Mouse (Mus musculus) midbrain, embryonic 13.5 days (tissue): ENCODE measurements at regions not wholly inside any gene's neighbourhood (a gene's known extent, or its start where the extent isn't known, plus 50 kb on each side); places are given as distances from the start of the nearest gene placed in this dataset.
A peak's percentile ranks its signal among the peaks of the same experiment; 100 is the strongest.

Experiments
- ATAC-seq: fragments of 200-750 bp; cut with Nextera tagmentation; 2 replicates; pipeline ENCODE4 v1.8.0; 2017; ENCODE audit warnings: mild to moderate bottlenecking, moderate TSS enrichment, moderate library complexity
- H3K27ac ChIP-seq: fragments of 300-500 bp; sonication (generic); 2 replicates; pipeline ENCODE4 v1.5.1; 2015; ENCODE audit warnings: inconsistent platforms, mild to moderate bottlenecking, moderate library complexity
- H3K27me3 ChIP-seq: fragments of 300-500 bp; sonication (generic); 2 replicates; pipeline ENCODE4 v1.6.1; 2015; ENCODE audit warnings: mild to moderate bottlenecking, inconsistent platforms
- H3K36me3 ChIP-seq: fragments of 300-500 bp; sonication (generic); 2 replicates; pipeline ENCODE4 v1.6.1; 2015; ENCODE audit warnings: mild to moderate bottlenecking, inconsistent platforms
- H3K4me1 ChIP-seq: fragments of 300-500 bp; sonication (generic); replicated peaks from 2 replicates; pipeline ENCODE4 v1.6.1; 2015; ENCODE audit warnings: inconsistent platforms
- H3K4me2 ChIP-seq: fragments of 300-500 bp; sonication (generic); replicated peaks from 2 replicates; pipeline ENCODE4 v1.6.1; 2015; ENCODE audit warnings: moderate library complexity, mild to moderate bottlenecking, inconsistent platforms
- H3K4me3 ChIP-seq: fragments of 300-500 bp; sonication (generic); replicated peaks from 2 replicates; pipeline ENCODE4 v1.5.1; 2015; ENCODE audit warnings: mild to moderate bottlenecking, inconsistent platforms
- H3K9ac ChIP-seq: fragments of 300-500 bp; sonication (generic); replicated peaks from 2 replicates; pipeline ENCODE4 v1.6.1; 2015; ENCODE audit warnings: mild to moderate bottlenecking, inconsistent platforms
- H3K9me3 ChIP-seq: fragments of 300-500 bp; sonication (generic); 2 replicates; pipeline ENCODE4 v1.6.1; 2016; ENCODE audit warnings: mild to moderate bottlenecking, inconsistent platforms
- WGBS: fragments of 180-500 bp; shearing (Covaris S2); methylation state at CpG from one replicate; pipeline ENCODE4 v1.1.7; 2015; 5-methylcytosine and 5-hydroxymethylcytosine counted together

DNA sequence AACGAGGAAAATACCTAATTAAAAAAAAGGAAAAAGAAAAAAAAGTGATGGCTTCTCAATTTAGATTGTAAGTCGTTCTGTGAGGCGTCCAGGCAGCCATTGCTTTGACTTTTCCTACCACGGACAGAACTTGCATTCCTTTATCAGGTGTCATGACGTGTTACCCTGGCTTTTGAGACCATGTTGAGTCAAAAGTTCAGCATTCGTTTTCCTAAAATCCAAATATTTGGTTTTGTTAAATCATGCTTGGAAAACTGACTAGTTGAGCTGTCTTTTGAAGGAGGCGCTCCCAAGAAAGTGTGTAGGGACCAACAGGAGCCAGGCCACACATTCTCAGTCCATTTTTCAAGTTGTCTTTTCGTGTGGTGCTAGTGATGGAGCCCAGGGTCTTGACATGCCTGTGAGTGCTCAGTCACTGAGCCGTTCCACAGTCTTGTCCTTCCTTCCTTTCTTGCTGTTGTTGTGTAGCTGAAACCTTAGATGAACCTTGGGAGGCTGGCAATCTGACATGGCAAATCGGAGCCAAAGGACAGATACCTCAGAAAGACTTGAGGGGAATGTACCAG, 125.1 kb upstream of the Pik3r1 start:
- Histone ChIP-seq H3K4me1 (no peaks in the 10 kb centered on the region), H3K9ac (no peak overlapping the region), H3K4me3 (no peak overlapping the region), H3K27me3 (no peaks in the 10 kb centered on the region), H3K27ac (no peak overlapping the region), H3K9me3 (no peaks in the 10 kb centered on the region), H3K36me3 (no peaks in the 10 kb centered on the region), H3K4me2 (no peak overlapping the region)
- WGBS = 88% methylated on average over 10 of the region's 10 CpGs
- no peak for ATAC-seq

DNA sequence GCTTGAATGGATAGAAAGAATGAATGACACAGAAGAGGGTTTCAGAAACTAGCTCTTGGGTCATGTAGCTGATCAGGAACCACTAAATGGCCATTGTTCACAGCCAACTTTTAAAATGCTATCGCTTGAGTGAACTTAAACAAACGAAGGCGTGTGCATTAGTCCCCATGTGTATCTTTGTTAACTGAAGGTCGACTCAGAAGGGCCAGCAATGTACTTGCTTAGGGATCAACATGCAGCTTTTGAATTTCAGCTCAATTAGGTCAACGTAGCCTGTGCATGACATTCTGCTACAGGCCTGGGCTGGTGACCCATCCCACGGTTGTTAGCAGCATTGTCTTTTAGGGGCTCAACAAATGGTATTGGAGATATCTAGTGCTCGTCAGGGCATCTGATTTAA, 127.1 kb upstream of the Pik3r1 start:
- 68% methylated on average over 7 of the region's 7 CpGs for WGBS
- no peaks in the 10 kb centered on the region for H3K4me1 ChIP-seq
- no peaks in the 10 kb centered on the region for H3K36me3 ChIP-seq
- no peak overlapping the region for H3K27ac ChIP-seq
- no peak overlapping the region for H3K9ac ChIP-seq
- no peak for ATAC-seq
- no peak overlapping the region for H3K4me2 ChIP-seq
- no peaks in the 10 kb centered on the region for H3K9me3 ChIP-seq
- no peaks in the 10 kb centered on the region for H3K27me3 ChIP-seq
- no peak overlapping the region for H3K4me3 ChIP-seq

DNA sequence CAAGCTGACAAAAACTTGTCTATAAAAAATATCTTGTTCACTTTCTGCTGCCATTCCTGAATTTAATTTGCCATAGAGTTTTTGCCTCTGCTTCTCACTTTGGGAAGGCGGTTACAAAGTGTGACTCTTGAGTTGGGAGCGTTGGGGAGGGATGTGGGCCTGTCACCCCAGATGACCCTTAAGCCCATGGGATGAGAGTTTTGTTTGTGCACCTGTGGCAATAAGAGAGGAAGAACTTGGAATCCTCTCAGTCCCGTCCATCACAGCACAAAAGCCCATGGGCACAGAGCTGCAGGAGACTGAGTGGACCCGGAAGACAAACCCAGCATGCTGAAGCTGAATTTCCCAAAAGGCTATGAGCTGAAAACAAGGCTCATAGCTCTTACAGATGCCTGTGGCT, 127.7 kb upstream of the Pik3r1 start:
- 60% methylated on average over 4 of the region's 4 CpGs for WGBS
- no peaks in the 10 kb centered on the region for H3K4me1 ChIP-seq
- no peak for ATAC-seq
- H3K4me3 ChIP-seq = no peak overlapping the region
- H3K9me3 ChIP-seq = no peaks in the 10 kb centered on the region
- no peak overlapping the region for H3K9ac ChIP-seq
- no peak overlapping the region for H3K4me2 ChIP-seq
- no peaks in the 10 kb centered on the region for H3K36me3 ChIP-seq
- H3K27me3 ChIP-seq = no peaks in the 10 kb centered on the region
- no peak overlapping the region for H3K27ac ChIP-seq

DNA sequence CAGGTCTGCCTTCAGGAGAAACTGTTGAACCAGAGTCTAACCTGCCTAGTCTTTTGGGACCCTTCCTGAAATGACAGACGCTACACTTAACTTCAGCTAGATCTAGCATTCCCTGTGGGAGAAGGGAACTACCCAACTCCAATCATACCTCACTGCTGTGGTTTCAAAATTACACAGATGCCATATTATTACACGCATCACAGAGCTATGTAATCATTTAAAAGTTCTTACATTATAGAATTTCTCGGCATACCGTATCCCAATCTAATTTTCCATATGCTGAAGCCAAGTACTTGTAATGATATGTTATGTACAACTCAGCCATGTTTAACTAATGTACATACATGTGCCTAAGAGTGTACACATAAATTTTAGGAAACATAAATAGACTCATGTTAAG, 128.9 kb upstream of the Pik3r1 start:
- Histone ChIP-seq H3K36me3 (no peaks in the 10 kb centered on the region), H3K4me3 (no peak overlapping the region), H3K4me1 (no peaks in the 10 kb centered on the region), H3K27me3 (no peaks in the 10 kb centered on the region), H3K27ac (no peak overlapping the region), H3K4me2 (no peak overlapping the region), H3K9ac (no peak overlapping the region), H3K9me3 (no peaks in the 10 kb centered on the region)
- WGBS = 92% methylated on average over 4 of the region's 4 CpGs
- no peak for ATAC-seq

DNA sequence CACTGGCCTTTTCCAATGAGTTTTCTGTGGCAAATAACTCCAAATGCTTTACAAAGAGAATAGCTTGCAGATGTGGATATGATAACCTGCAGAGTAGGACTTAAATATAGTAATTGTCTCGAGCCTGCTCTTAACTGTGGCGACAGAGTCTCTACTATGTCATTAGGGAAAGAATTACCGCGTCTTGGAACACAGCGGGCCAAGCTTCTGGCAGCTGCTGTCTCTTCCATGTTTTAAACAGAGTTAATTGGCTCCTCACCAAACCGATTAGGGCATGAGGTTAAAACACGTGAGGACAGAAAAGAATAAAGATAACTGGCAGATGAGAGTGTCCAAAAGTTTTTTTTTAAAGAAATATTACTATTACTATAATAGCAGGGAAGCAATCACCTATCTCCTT, 134.2 kb upstream of the Pik3r1 start:
- H3K4me1 ChIP-seq = no peaks in the 10 kb centered on the region
- no peak overlapping the region for H3K4me2 ChIP-seq
- H3K9ac ChIP-seq = no peak overlapping the region
- H3K4me3 ChIP-seq = no peak overlapping the region
- no peaks in the 10 kb centered on the region for H3K36me3 ChIP-seq
- no peak overlapping the region for H3K27ac ChIP-seq
- H3K27me3 ChIP-seq = no peaks in the 10 kb centered on the region
- WGBS = 79% methylated on average over 7 of the region's 7 CpGs
- no peak for ATAC-seq
- H3K9me3 ChIP-seq = no peaks in the 10 kb centered on the region

DNA sequence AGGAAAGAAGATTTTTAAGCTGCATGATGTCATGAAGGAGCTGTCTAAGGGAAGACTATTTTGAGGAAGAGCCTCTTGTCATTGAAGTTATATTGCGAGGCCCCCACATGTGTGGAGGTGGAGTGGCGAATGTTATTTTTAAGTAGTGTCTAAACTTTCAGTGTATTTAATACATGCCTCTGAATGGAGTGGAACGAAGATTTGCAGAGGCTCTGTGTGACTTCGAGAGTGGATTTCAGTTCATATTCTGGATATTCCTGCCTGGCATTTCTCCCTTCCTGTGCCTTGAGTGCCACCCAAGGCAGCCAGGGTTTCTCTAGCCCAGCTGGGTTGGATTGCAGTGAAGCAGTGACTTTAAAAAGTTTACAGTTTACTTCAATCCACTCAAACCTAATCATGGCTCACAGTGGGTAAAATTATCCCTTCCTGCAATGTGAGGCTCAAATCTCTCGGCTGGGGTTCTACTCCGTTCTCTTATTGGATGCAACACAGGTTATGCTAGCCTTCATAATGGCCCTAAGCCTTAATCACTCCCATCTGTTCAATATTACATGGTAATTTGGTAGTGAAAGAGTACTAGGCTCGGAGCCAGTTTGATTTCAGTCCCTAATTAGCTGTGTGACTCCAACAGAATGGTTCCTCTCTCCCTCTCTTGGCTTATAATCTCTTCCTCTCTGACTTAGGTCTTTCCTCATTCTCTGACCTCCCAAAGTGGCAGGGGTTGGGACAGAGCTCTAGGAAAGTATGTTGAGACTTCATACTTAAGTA, 138.1 kb upstream of the Pik3r1 start:
- H3K4me2 ChIP-seq = no peak overlapping the region
- WGBS = 72% methylated on average over 7 of the region's 7 CpGs
- H3K36me3 ChIP-seq = no peaks in the 10 kb centered on the region
- no peak overlapping the region for H3K27ac ChIP-seq
- ATAC-seq = peak; percentile 63; the same call in 1 of the 2 replicates
- no peak overlapping the region for H3K9ac ChIP-seq
- H3K27me3 ChIP-seq = no peaks in the 10 kb centered on the region
- no peaks in the 10 kb centered on the region for H3K9me3 ChIP-seq
- H3K4me1 ChIP-seq = no peaks in the 10 kb centered on the region
- no peak overlapping the region for H3K4me3 ChIP-seq

DNA sequence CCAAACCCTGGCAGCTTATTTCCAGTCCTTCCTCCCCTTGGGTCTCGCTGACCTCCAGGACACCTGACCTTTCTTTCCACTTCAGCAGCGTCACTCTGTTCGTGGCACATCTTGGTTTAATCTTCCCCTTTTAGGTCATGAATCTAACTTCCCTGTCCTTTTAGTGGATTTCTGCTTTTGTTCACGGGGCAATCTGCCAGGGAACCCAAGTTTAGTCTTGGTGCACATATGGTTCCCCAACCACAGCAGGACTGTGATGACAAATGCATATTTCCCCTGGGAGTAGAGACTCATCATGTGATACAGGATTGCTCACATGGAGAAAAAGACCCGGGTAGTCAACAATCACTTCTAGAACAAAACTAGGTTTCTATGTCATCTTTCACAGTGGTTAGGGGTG, 141.0 kb upstream of the Pik3r1 start:
- 82% methylated on average over 5 of the region's 5 CpGs for WGBS
- no peak for ATAC-seq
- no peaks in the 10 kb centered on the region for H3K9me3 ChIP-seq
- H3K4me1 ChIP-seq = no peaks in the 10 kb centered on the region
- H3K4me3 ChIP-seq = no peak overlapping the region
- H3K27ac ChIP-seq = no peak overlapping the region
- no peak overlapping the region for H3K9ac ChIP-seq
- H3K36me3 ChIP-seq = no peaks in the 10 kb centered on the region
- H3K27me3 ChIP-seq = no peaks in the 10 kb centered on the region
- H3K4me2 ChIP-seq = no peak overlapping the region

DNA sequence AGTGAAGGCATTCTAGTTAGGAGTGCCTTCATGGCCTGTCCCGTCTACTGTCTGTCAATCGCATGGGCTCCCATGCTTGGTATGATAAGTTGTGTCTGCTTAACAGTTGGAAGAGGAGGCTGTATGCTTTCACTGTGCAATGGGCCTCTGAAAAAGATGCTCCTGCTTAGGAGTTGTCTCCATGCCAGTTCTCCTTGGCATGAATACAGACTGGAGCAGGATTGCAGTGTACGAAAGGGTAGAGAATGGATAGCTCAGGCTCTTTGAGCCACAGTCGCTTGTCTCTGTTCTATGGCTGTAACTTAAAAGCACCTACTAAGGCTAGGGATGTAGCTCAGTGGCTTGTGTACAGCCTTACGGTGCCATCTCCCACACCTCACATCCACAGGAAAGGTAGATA, 142.7 kb upstream of the Pik3r1 start:
- no peak for ATAC-seq
- 95% methylated on average over 5 of the region's 5 CpGs for WGBS

DNA sequence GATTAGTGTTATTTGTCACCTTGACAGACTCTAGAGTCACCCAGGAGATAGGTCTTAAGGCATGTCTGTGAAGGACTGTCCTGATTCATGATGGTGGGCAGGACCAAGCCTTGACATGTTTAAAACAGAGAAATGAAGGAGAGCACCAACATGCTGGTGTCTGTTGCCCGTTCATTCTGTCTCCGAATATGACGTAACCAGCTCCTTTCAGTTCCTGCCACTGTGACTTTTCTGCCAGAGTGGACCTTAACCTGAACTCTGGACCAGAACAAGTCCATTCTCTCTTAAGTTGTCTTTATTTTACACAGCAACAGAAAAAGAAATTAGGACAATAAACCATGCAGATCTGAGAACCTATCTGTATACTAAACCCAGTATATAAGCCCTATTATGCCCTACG, 146.1 kb upstream of the Pik3r1 start:
- Histone ChIP-seq H3K9me3 (no peaks in the 10 kb centered on the region), H3K27me3 (no peaks in the 10 kb centered on the region), H3K4me1 (no peaks in the 10 kb centered on the region), H3K27ac (no peak overlapping the region), H3K4me3 (no peak overlapping the region), H3K9ac (no peak overlapping the region), H3K36me3 (no peaks in the 10 kb centered on the region), H3K4me2 (no peak overlapping the region)
- no peak for ATAC-seq
- WGBS = 98% methylated on average over 4 of the region's 4 CpGs

More for the DNA sequence above, 142.7 kb upstream of the Pik3r1 start:
- Histone ChIP-seq H3K36me3 (no peaks in the 10 kb centered on the region), H3K27ac (no peak overlapping the region), H3K27me3 (no peaks in the 10 kb centered on the region), H3K4me2 (no peak overlapping the region), H3K9me3 (no peaks in the 10 kb centered on the region), H3K4me1 (no peaks in the 10 kb centered on the region), H3K9ac (no peak overlapping the region), H3K4me3 (no peak overlapping the region)

DNA sequence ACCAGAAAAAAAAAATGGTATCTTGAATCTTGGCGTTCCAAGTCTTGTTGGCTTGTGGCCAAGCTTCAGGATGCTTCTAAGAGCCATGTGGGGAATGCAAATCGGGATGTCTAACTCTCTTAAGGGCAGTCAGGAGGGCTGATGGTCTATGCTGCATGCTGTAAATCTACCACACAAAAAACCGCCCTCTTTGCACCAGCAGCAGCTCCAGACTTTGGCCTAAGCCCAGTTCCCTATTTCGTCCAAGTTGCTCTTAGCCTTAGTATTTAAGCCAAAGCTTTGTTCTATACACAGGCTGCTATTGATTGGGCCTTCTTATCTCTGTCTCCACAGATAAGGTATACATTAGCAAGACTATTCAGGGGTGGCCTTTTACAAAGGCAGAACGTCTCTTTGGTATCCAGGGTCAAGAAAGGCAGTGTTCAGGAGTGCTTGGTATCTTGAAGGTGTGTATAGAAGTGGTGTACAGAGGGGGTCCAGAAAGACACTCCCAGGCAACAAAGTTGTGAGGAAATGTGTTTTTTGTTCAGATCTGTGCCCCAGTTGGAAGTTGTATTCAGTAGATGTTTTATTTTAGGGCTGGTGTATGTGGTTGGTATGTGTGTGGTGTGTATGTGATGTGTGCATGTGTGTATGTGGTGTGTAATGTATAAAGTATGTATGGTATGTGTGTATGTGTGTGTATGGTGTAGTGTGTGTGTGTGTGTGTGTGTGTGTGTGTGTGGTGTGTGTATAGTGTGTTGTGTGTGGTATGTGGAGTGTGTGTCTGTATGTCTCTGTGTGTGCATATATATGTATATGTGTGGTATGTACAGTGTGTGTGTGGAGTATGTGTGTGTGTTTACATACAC, 146.9 kb upstream of the Pik3r1 start:
- WGBS = 63% methylated on average over 5 of the region's 5 CpGs
- H3K27me3 ChIP-seq = no peaks in the 10 kb centered on the region
- ATAC-seq = no peak
- no peaks in the 10 kb centered on the region for H3K36me3 ChIP-seq
- H3K4me1 ChIP-seq = no peaks in the 10 kb centered on the region
- H3K27ac ChIP-seq = no peak overlapping the region
- no peaks in the 10 kb centered on the region for H3K9me3 ChIP-seq
- H3K4me2 ChIP-seq = no peak overlapping the region
- no peak overlapping the region for H3K9ac ChIP-seq
- no peak overlapping the region for H3K4me3 ChIP-seq

DNA sequence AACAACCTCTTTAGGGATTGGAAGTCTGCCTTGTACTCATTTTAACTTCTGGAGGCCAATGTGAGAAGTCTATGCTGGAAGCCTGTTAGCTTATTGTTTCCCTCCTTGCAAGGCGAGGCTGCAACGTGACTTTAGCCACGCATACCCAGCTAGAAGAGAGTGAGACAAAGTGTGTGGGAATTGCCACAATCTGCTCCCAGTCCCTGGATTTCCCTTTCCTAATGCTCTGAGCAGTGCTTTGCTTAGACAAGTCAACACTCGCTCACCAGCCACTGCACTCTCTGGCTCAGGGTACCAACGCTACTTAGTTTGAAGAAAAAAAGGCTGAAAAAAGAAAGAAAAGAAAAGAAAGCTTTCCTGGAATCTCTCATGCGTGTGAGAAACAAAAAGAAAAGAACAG, 147.5 kb upstream of the Pik3r1 start:
- no peak for ATAC-seq
- Histone ChIP-seq H3K36me3 (no peaks in the 10 kb centered on the region), H3K27me3 (no peaks in the 10 kb centered on the region), H3K4me1 (no peaks in the 10 kb centered on the region), H3K9ac (no peak overlapping the region), H3K27ac (no peak overlapping the region), H3K4me2 (no peak overlapping the region), H3K9me3 (no peaks in the 10 kb centered on the region), H3K4me3 (no peak overlapping the region)
- 40% methylated on average over 6 of the region's 6 CpGs for WGBS

DNA sequence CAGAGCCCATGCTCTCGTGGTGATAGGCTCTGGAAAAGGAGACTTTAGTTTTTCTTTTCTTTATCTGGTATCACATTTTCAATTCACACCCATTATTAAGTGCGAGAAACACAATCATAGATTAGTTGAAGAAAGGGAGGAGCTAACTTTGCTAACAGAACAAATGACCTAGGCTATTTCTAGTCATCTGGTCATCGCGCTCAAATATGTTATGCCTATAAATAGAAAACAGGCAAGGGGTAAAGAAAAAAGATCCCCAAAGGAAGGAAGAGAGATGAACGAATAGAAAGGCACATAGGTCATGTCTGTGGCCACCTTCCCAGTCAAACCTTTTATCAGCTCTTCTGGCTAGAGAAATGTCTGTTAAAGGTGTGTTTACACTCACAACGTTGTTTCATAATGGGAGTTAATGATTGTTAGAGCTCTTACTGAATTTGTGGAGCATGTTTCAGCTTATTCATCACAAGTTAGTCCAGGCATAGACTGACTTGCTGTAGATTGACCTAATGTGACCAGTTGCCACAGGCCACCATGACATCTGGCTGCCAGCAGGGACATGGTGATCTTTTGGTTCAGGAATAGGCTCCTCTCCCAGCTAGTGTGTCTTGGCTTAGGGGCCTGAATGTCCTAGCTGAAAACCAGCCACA, 148.1 kb upstream of the Pik3r1 start:
- no peaks in the 10 kb centered on the region for H3K27me3 ChIP-seq
- WGBS = 68% methylated on average over 6 of the region's 6 CpGs

More for the DNA sequence above, 148.1 kb upstream of the Pik3r1 start:
- Histone ChIP-seq H3K4me2 (no peak overlapping the region), H3K36me3 (no peaks in the 10 kb centered on the region), H3K9ac (no peak overlapping the region), H3K4me1 (no peaks in the 10 kb centered on the region), H3K4me3 (no peak overlapping the region), H3K27ac (no peak overlapping the region), H3K9me3 (no peaks in the 10 kb centered on the region)
- ATAC-seq = no peak
